ENCODE assay signal across 8 mouse cellular contexts in the genomic region with DNA sequence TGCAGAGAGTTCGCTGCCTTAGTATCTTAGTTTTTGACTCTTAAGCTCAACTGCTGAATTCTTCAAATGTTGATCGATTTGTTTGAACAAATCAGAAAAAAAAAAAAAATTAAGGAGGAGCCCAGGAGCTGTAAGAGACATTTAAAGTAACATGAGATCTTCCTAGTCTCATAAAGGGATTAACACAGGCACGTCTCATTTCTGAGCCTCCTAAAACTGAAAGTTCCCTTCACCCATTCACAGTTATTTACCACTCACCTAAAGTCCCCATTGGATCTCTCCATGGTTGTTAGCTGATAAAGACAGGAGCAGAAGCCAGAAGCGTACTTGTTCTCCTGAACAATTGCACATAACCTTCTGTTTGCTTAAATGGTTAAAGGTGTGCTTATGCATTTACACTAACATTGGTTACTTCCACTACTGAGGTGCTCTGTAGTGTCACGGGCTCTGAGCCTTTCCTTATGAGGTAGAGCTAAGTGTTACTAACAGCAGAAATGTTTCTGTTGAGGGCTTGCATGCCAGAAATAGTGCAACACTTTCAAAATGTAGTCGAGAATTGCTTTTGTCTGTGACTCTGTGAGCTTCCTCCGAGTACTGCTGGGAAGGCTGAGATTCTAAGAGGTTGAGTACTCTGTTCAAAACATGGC. TPM values are rescaled to one million over a fixed set of nuclear protein-coding genes. Genes with fewer than 3 reads are reported as not detected.
DNase-seq lines count a peak whose midpoint lies in the region; ATAC-seq and TF ChIP-seq lines count a peak whose summit lies in the region.

Gene Hnmt (minus strand): TSS at position 51 of the 647 bp plus-strand sequence.

- H3K27me3 ChIP-seq in heart, adult 2 months (ENCODE audit: control insufficient read depth, insufficient read depth, low read length): no peaks in the 10 kb centered on the region
- no peaks in the 10 kb centered on the region for H3K27me3 ChIP-seq in midbrain, embryonic 16.5 days (ENCODE audit: control insufficient read depth, insufficient read depth, low read depth, low read length)

- H3K9ac ChIP-seq in heart, adult 2 months (ENCODE audit: low read depth, low read length): peak within 1 kb of the TSS; percentile 69
- peak within 1 kb of the TSS; percentile 65 for H3K9ac ChIP-seq in midbrain, embryonic 16.5 days (ENCODE audit: low read depth, low read length)

- peak within 1 kb of the TSS; percentile 60 for H3K4me3 ChIP-seq in heart, adult 2 months
- H3K4me3 ChIP-seq in midbrain, embryonic 16.5 days (ENCODE audit: low read depth, low read length): peak within 1 kb of the TSS; percentile 50

- WGBS in heart, adult 2 months: 37% methylated on average over 7 of the region's 7 CpGs
- 38% methylated on average over 7 of the region's 7 CpGs for WGBS in midbrain, embryonic 16.5 days

- H3K79me2 ChIP-seq in heart, adult 2 months (replicated peaks; ENCODE audit: control insufficient read depth, insufficient read depth, low read length): no peaks in the 10 kb centered on the region

- peak within 1 kb of the TSS; percentile 81 for H3K27ac ChIP-seq in heart, adult 2 months
- peak within 1 kb of the TSS; percentile 73 for H3K27ac ChIP-seq in midbrain, embryonic 16.5 days (ENCODE audit: low read length)

- no peaks in the 10 kb centered on the region for H3K9me3 ChIP-seq in midbrain, embryonic 16.5 days (replicated peaks; ENCODE audit: control insufficient read depth, low read length, poor library complexity, severe bottlenecking)

- no peaks in the 10 kb centered on the region for H3K36me3 ChIP-seq in heart, adult 2 months (ENCODE audit: control insufficient read depth, insufficient read depth, low read length)
- H3K36me3 ChIP-seq in midbrain, embryonic 16.5 days (ENCODE audit: control insufficient read depth, insufficient read depth, low read length): no peaks in the 10 kb centered on the region

- TF ChIP-seq POLR2A in heart, adult 2 months (IDR thresholded peaks at IDR 0.05; ENCODE audit: insufficient read depth, low read depth, low read length): no peak

- intact Hi-C loops in heart, adult 2 months (cut with DNase I): no loop called here
- intact Hi-C loops in heart, postnatal 36 days (cut with DNase I): no loop called here
- intact Hi-C loops in left cerebral cortex, postnatal 4 days (cut with DNase I): loop anchor here (5.0 kb wide), 1 partner anchor 477 kb away; the partner anchor contains the start of gene Spopl

- DNase-seq in heart, adult 2 months: no peak
- DNase-seq in heart, adult 11 months: no peak
- peak in 1 of 2 experiments; percentile 2 for DNase-seq in heart, postnatal 36 days
- DNase-seq in left cerebral cortex, postnatal 4 days: no peak
- DNase-seq in spleen, postnatal 14 days (ENCODE audit: low spot score in 2 of 2): no peak
- DNase-seq in spleen, adult 18-20 months: no peak

- no peaks in the 10 kb centered on the region for H3K4me1 ChIP-seq in heart, adult 2 months (ENCODE audit: control insufficient read depth, insufficient read depth, low read length)
- H3K4me1 ChIP-seq in midbrain, embryonic 16.5 days (ENCODE audit: control insufficient read depth, insufficient read depth, low read length): peaks cover 4% of the 10 kb centered on the region

- TF ChIP-seq EP300 in heart, adult 2 months (IDR thresholded peaks at IDR 0.05; ENCODE audit: insufficient read depth, low read depth, low read length): no peak

- TF ChIP-seq CTCF in heart, adult 2 months (IDR thresholded peaks at IDR 0.05): no peak

- H3K4me2 ChIP-seq in midbrain, embryonic 16.5 days (ENCODE audit: low read length): peak within 1 kb of the TSS; percentile 72

- 0 out of 2 replicates have a peak, but pooled peaks have one; percentile 20 for ATAC-seq in common myeloid progenitor, adult 5-6 weeks (replicated peaks; ENCODE audit: low read depth, poor library complexity, severe bottlenecking)
- ATAC-seq in midbrain, embryonic 16.5 days: no peak

RNA-seq across cellular contexts. Expression of gene Hnmt, which starts in this region (rescaled TPM):
- total RNA-seq in heart, adult 2 months (2021): 10 to 100 TPM; 13.3 to 13.5 TPM
- polyA plus RNA-seq in heart, adult 2 months (2012; rRNA removed): 1.9 and 4.1 TPM in 2 replicates
- 13.0 and 35.1 TPM in 2 replicates for total RNA-seq in common myeloid progenitor, adult 5-6 weeks (2017)
- total RNA-seq in heart, postnatal 36 days (2021): 10 to 100 TPM; 15.2 TPM
- total RNA-seq in left cerebral cortex, postnatal 4 days (2021): 10 to 100 TPM; 16.6 to 17.5 TPM
- 9.8 and 13.4 TPM in 2 replicates for polyA plus RNA-seq in midbrain, embryonic 16.5 days (2015; fragmentation: Nextera tagmentation; extraction: Ambion mirVana)
